Mouse (Mus musculus): ENCODE measurements around the gene Zfp763. TPM values are rescaled to one million over a fixed set of nuclear protein-coding genes. Genes with fewer than 3 reads are reported as not detected.
"Not testable (repeated sequence)": the region's sequence is repeated elsewhere in the genome, so short reads cannot be mapped to it uniquely, and the experiment has no call there.

Zfp763 gene
- 23.9 and 26.1 TPM in 2 replicates for polyA plus RNA-seq (2015; fragmentation: Nextera tagmentation; extraction: Ambion mirVana)

GRCm38 (mm10) chr17:33032900-33033891, at the start of gene Zfp763:
TSS of gene Zfp763 (minus strand) at chr17:33033402.
- H3K4me3 ChIP-seq = peak within 1 kb of the TSS; percentile 68
- no peaks in the 10 kb centered on the region for H3K27me3 ChIP-seq
- H3K9ac ChIP-seq = peak within 1 kb of the TSS; percentile 73
- no peaks in the 10 kb centered on the region for H3K36me3 ChIP-seq
- ATAC-seq (ENCODE audit: low FRiP score, low read depth) = peak; percentile 99
- H3K4me1 ChIP-seq (replicated peaks) = peaks cover 14% of the 10 kb centered on the region
- H3K9me3 ChIP-seq = no peaks in the 10 kb centered on the region
- peak within 1 kb of the TSS; percentile 60 for H3K4me2 ChIP-seq
- H3K27ac ChIP-seq (replicated peaks) = peak within 1 kb of the TSS; percentile 85
- 3% methylated on average over 27 of the region's 27 CpGs for WGBS

- no peaks in the 10 kb centered on the region; the same call in 1 of the 2 replicates for H3K27me3 ChIP-seq
- no peak within 1 kb of the TSS for H3K4me3 ChIP-seq
- H3K27ac ChIP-seq (replicated peaks) = no peak within 1 kb of the TSS
- H3K9me3 ChIP-seq = no peaks in the 10 kb centered on the region
- no peaks in the 10 kb centered on the region for H3K4me1 ChIP-seq (replicated peaks)
- WGBS = 43% methylated on average over 1 of the region's 1 CpGs
- H3K9ac ChIP-seq = no peak within 1 kb of the TSS
- H3K36me3 ChIP-seq = no peaks in the 10 kb centered on the region
- ATAC-seq (ENCODE audit: low FRiP score, low read depth) = no peak
- H3K4me2 ChIP-seq = no peak within 1 kb of the TSS
Observed at GRCm38 (mm10) chr17:33067958-33068357, 34.8 kb upstream of the Zfp763 start, which contains the start of gene 4921501E09Rik. TSS of gene 4921501E09Rik (minus strand) at chr17:33068058.

GRCm38 (mm10) chr17:33063001-33063400, 29.8 kb upstream of the Zfp763 start:
- Histone ChIP-seq H3K27me3 (no peaks in the 10 kb centered on the region; the same call in 1 of the 2 replicates), H3K36me3 (no peaks in the 10 kb centered on the region), H3K4me1 (replicated peaks) (no peaks in the 10 kb centered on the region), H3K27ac (replicated peaks) (no peak overlapping the region), H3K9ac (no peak overlapping the region), H3K4me2 (no peak overlapping the region), H3K9me3 (no peaks in the 10 kb centered on the region), H3K4me3 (no peak overlapping the region)
- no peak for ATAC-seq (ENCODE audit: low FRiP score, low read depth)
- WGBS = 0% methylated on average over 1 of the region's 1 CpGs

- Histone ChIP-seq H3K9ac (no peak overlapping the region), H3K9me3 (no peaks in the 10 kb centered on the region), H3K4me2 (no peak overlapping the region), H3K27me3 (no peaks in the 10 kb centered on the region), H3K4me1 (replicated peaks) (no peaks in the 10 kb centered on the region), H3K27ac (replicated peaks) (no peak overlapping the region), H3K36me3 (no peaks in the 10 kb centered on the region), H3K4me3 (no peak overlapping the region)
- 7% methylated on average over 1 of the region's 1 CpGs for WGBS
- no peak for ATAC-seq (ENCODE audit: low FRiP score, low read depth)
Observed at GRCm38 (mm10) chr17:33058791-33059190, 25.6 kb upstream of the Zfp763 start.

GRCm38 (mm10) chr17:33032376-33032775, 826 bp downstream of the Zfp763 start:
- peak overlapping the region; percentile 85; the same call in 1 of the 2 replicates for H3K27ac ChIP-seq (replicated peaks)
- H3K4me3 ChIP-seq = peak overlapping the region; percentile 68
- 10% methylated on average over 10 of the region's 10 CpGs for WGBS
- peaks cover 14% of the 10 kb centered on the region for H3K4me1 ChIP-seq (replicated peaks)
- H3K4me2 ChIP-seq = peak overlapping the region; percentile 60
- no peak for ATAC-seq (ENCODE audit: low FRiP score, low read depth)
- H3K27me3 ChIP-seq = no peaks in the 10 kb centered on the region
- H3K9me3 ChIP-seq = no peaks in the 10 kb centered on the region
- peak overlapping the region; percentile 73 for H3K9ac ChIP-seq
- peaks cover 2% of the 10 kb centered on the region; the same call in 1 of the 2 replicates for H3K36me3 ChIP-seq

- Histone ChIP-seq H3K36me3 (peaks cover 87% of the 10 kb centered on the region), H3K9me3 (peaks cover 42% of the 10 kb centered on the region)
- not testable (repeated sequence) for H3K4me3 ChIP-seq; H3K4me2 ChIP-seq; H3K27ac ChIP-seq (replicated peaks); ATAC-seq (ENCODE audit: low FRiP score, low read depth); H3K27me3 ChIP-seq; H3K9ac ChIP-seq; H3K4me1 ChIP-seq (replicated peaks)
Observed at GRCm38 (mm10) chr17:33020434-33020833, 12.8 kb downstream of the Zfp763 start.

- no peaks in the 10 kb centered on the region for H3K27me3 ChIP-seq
- no peak overlapping the region for H3K9ac ChIP-seq
- no peak overlapping the region for H3K27ac ChIP-seq (replicated peaks)
- H3K36me3 ChIP-seq = peaks cover 26% of the 10 kb centered on the region
- H3K4me3 ChIP-seq = no peak overlapping the region
- H3K4me1 ChIP-seq (replicated peaks) = no peaks in the 10 kb centered on the region
- H3K4me2 ChIP-seq = no peak overlapping the region
- peaks cover 8% of the 10 kb centered on the region; the same call in 1 of the 2 replicates for H3K9me3 ChIP-seq
- ATAC-seq (ENCODE audit: low FRiP score, low read depth) = no peak
- WGBS = 57% methylated on average over 9 of the region's 9 CpGs
Observed at GRCm38 (mm10) chr17:33008337-33008736, 24.9 kb downstream of the Zfp763 start.

- Histone ChIP-seq H3K4me3 (no peak overlapping the region), H3K4me1 (replicated peaks) (peaks cover 14% of the 10 kb centered on the region), H3K36me3 (peaks cover 60% of the 10 kb centered on the region), H3K27me3 (no peaks in the 10 kb centered on the region), H3K9ac (no peak overlapping the region), H3K9me3 (peaks cover 8% of the 10 kb centered on the region), H3K27ac (replicated peaks) (no peak overlapping the region), H3K4me2 (no peak overlapping the region)
- 95% methylated on average over 2 of the region's 2 CpGs for WGBS
- ATAC-seq (ENCODE audit: low FRiP score, low read depth) = no peak
Observed at GRCm38 (mm10) chr17:32998492-32998891, 34.7 kb downstream of the Zfp763 start.

- Histone ChIP-seq H3K27ac (replicated peaks) (peak within 1 kb of the TSS; percentile 76), H3K4me1 (replicated peaks) (peaks cover 19% of the 10 kb centered on the region), H3K4me3 (peak within 1 kb of the TSS; percentile 47), H3K9ac (peak within 1 kb of the TSS; percentile 41), H3K9me3 (no peaks in the 10 kb centered on the region), H3K4me2 (peak within 1 kb of the TSS; percentile 75), H3K36me3 (peaks cover 25% of the 10 kb centered on the region), H3K27me3 (no peaks in the 10 kb centered on the region)
- ATAC-seq (ENCODE audit: low FRiP score, low read depth) = peak; percentile 98
- WGBS = 2% methylated on average over 21 of the region's 21 CpGs
Observed at GRCm38 (mm10) chr17:32992699-32993474, 40.3 kb downstream of the Zfp763 start, which contains the start of gene Zfp952. TSS of gene Zfp952 (plus strand) at chr17:32993129.

- WGBS = 68% methylated on average over 12 of the region's 12 CpGs
Observed at GRCm38 (mm10) chr17:32991965-32992698, 41.1 kb downstream of the Zfp763 start.

GRCm38 (mm10) chr17:32986301-32986700, 46.9 kb downstream of the Zfp763 start:
- Histone ChIP-seq H3K36me3 (no peaks in the 10 kb centered on the region), H3K27me3 (no peaks in the 10 kb centered on the region), H3K4me1 (replicated peaks) (no peaks in the 10 kb centered on the region), H3K4me2 (no peak overlapping the region), H3K4me3 (no peak overlapping the region), H3K27ac (replicated peaks) (no peak overlapping the region), H3K9ac (no peak overlapping the region), H3K9me3 (no peaks in the 10 kb centered on the region)
- no peak for ATAC-seq (ENCODE audit: low FRiP score, low read depth)
- WGBS = 80% methylated on average over 4 of the region's 4 CpGs

More at GRCm38 (mm10) chr17:32991965-32992698, 41.1 kb downstream of the Zfp763 start:
- peaks cover 25% of the 10 kb centered on the region for H3K36me3 ChIP-seq
- H3K9me3 ChIP-seq = no peaks in the 10 kb centered on the region
- H3K4me1 ChIP-seq (replicated peaks) = peaks cover 19% of the 10 kb centered on the region
- peak overlapping the region; percentile 76; the same call in 1 of the 2 replicates for H3K27ac ChIP-seq (replicated peaks)
- peak overlapping the region; percentile 75 for H3K4me2 ChIP-seq
- no peaks in the 10 kb centered on the region for H3K27me3 ChIP-seq
- peak overlapping the region; percentile 34; the same call in 1 of the 2 replicates for H3K9ac ChIP-seq
- no peak for ATAC-seq (ENCODE audit: low FRiP score, low read depth)
- H3K4me3 ChIP-seq = peak overlapping the region; percentile 47
